Mouse (Mus musculus): ENCODE results near the gene Tmem14c.
"Not testable (repeated sequence)": the region's sequence is repeated elsewhere in the genome, so short reads cannot be mapped to it uniquely, and the experiment has no call there.

The Tmem14c gene

DNA sequence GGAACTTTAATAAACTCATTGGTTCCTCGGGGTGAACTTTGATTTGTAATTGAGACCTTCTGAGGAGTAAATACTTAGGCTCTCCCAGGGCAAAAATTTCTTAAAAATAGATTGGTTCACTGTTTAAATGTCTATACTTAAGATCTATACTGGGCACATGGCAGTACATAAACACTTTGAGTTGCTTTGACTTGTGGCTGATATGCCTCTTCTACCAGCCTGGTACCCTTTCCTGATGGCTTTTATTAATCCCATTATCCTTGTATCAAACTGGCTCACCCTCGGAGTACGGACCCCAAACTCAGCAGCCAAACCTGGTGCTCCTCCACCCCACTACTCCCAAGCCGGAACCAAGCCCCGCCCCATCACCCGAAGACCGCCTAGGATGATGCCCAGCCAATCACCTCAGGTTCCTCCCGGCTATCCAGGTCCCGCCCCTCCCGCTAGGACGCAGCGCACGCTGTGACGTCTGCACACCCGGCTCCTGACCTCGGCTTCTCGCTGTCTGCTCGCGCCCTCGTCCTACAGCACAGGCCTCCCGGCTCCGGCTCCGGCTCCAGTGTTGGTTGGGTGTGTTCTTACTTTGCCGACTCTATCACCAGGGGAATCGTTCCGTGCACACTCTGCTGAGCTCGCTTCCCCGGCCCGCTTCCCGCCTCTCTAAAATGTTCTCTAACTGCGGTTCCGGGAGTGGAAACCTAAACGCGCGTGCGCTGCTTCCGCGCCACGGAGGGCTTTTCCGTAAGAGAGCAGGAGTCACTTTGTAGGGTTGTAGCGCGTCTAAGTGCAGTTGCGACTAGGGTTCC is at the start of gene Tmem14c:
TSS of gene Tmem14c (plus strand) at position 464 of the 806 bp plus-strand sequence.
- DNase-seq (ENCODE audit: extremely low spot score) = peak; percentile 94

DNA sequence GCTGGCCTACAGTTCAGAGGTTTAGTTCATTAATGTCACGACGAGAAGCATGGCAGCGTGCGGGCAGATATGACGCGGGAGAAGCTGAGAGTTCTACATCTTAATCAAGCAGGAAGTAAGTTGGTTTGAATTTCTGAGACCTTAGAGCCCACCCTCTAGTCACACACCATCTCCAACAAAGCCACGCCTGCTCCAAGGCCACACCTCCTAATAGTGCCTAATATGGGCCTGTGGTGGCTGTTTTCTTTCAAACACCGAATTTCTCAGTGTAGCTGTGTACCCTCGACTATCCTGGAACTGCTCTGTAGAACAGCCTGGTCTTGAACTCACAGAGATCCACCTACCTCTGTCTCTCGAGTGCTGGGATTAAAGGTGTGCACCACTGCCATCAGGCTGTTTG is 48.5 kb upstream of the Tmem14c start:
- no peak for DNase-seq (ENCODE audit: extremely low spot score)

DNA sequence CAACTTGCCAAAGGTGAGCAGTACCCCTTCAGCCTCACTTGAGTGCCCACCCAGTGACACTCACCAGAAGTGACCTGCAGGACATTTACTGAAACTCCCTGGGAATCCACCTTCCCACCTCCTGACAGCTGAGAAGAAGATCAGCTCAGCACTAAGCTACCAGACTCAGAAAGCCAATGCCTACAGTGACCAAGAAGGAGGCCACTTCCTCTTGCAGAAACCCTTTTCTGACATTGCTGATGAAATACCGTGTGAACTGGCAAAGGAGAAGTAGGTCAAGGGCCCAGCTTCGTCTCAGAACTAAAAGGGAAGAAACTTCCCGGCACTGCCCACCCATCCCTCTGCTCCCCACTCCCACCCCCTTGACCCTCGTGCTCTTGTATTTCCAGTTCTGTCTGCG is 47.5 kb upstream of the Tmem14c start:
- no peak for DNase-seq (ENCODE audit: extremely low spot score)

DNA sequence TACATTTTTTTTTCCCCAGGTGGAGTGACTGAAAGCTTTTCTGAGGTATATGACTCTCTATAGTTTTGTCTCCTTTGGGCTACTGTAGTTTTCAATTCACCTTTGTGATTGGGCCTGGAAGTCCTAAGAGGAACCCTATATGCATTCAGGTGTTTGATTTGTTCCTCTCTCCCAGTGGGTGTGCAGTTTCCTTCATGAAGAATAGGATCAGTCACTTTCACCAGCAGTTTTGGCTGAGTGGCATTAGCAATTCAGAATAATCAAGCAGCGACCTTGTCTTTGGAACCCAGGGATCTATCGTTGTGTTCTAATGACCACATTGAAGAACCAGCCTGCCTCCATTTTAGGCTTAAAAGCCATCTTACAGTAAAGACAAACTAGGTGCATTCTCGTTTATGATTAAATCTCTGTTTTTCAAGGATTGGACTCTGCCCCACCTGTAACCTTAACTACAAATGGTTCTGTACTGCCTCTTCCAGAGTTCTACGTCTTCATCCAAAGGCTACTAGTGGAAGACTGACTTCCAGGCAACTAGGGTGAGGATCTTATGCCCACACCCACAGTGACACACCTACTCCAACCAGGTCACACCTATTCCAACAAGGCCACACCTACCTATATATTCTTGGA is 46.2 kb upstream of the Tmem14c start:
- DNase-seq (ENCODE audit: extremely low spot score) = no peak

DNA sequence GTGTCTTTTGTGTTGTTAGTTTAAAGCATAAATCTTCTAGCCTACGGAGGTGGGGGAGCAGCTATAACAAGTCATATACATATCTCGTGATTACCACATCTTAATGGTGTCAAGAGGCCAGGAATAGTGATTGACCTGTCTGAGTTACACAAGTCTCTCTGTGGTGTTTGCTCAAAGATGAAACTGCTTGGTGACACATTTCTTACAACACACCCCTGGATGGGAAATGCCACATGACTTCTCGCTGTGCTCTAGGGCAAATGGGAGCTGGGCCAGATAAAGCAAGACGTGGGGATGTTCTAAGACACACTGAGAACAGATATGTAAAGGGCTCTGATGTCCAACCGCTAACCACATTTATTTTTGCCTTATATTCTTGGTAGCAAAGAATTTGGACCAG is 44.8 kb upstream of the Tmem14c start:
- DNase-seq (ENCODE audit: extremely low spot score) = no peak

DNA sequence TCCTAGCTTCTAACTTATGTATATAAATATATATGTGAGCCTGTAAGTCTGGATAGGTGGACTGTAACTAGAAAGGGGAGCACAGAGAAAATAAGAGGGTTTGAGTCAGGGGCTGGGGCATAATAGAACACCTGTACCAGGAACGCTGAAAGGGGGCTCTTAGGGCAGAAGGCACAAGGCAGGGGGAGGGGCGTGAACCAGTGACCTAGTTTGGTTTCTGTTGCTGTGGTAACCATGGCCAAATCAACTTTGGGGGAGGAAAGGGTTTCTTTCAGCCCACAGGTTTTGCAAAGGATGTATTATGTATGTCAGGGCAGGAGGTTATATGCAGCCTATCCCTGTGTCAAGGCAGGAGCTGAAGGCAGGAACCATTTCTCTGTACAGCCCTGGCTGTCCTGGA is 44.3 kb upstream of the Tmem14c start:
- no peak for DNase-seq (ENCODE audit: extremely low spot score)

DNA sequence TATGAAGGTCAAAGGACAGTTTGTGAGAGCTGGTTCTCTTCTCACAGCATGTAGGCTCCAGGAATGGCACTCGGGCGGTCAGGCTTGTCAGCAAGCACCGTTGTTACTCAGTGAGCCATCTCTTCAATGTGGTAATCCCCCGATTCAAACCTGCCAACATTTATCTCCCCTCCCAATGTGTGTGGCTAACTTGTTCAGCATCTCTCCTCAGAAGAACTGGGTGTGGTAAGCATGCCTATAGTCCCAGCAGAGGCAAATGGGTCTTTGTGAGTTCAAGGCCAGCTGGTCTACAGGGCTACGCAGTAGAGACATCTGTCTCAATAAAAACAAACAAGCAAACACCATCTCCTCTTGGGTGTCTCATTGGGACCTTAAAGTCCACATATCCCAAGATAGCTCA is 43.1 kb upstream of the Tmem14c start:
- DNase-seq (ENCODE audit: extremely low spot score) = no peak

DNA sequence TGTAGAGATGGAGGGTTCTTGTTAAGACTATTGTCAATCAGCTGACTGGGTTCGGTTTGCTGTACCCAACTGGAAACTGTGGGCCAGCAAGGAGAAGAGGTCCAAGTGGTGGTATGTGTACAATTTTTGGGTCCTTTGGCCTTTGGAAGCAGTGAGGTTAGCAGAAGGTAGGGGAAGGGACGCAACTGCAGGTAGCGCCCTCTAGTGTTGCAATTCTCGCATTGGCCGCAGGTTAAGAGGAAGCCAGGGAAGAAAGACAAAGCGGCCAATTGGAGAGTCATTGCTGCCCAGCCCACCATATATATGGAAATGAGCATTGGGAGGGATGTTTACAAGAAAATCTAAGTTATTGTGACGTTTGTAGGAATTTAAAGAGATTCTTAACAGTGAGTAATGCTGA is 38.5 kb upstream of the Tmem14c start:
- peak; percentile 55 for DNase-seq (ENCODE audit: extremely low spot score)

DNA sequence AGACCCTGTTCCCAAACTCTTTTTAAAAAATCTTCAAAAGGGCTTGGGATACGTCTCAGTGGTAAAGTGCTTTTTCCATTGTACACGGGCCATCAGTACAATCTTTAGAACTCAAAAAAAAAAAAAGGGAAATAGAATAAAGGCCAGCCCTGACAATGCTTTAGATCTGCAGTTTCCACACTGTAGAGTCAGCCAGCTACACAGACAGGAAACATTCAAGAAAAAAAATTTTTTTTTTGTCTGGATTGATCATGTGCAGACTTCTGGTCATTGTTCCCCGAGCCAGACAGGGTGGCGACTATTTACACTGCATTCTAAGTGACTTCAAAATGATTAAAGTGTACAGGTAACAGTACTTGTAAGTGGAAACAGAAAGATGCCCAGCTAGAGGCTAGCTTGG is 37.4 kb upstream of the Tmem14c start:
- DNase-seq (ENCODE audit: extremely low spot score) = no peak

DNA sequence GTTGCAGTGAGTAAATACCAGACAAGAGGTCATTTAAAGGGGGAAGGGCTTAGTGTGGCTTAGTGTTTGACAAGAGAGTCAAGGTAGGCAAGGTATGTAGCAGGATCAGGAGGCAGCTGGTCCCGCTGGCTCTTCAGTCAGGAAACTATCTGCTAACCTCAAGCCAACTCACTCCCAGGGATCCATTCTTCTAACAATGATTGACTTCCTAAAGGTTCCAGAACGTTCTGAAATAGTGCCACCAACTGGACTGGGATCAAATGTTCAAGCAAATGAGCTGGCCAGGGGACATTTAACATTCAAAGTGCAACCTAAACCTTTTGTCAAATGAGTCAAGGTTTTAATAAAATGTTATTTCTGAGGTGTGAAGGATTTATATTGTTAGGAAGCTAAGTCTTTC is 36.8 kb upstream of the Tmem14c start:
- DNase-seq (ENCODE audit: extremely low spot score) = no peak

DNA sequence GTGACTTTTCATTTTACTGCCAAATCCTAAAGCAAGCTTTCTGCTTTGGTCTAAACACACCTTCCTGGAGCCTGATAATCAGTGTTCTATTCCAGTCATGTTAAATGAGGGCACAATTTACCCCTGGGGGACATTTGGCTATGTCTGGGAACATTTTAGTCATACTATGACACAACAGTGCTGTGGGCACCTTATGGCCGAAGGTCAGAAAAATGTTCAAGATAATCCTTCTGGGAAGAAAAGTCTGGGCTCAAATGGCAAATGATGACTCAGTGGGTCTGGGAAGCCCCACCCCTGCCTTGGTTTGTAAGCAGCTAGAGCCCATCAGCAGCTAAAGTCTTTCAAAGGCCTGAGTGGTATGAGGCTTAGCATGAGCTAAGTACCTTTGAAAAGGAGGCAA is 33.3 kb upstream of the Tmem14c start:
- DNase-seq (ENCODE audit: extremely low spot score) = no peak

DNA sequence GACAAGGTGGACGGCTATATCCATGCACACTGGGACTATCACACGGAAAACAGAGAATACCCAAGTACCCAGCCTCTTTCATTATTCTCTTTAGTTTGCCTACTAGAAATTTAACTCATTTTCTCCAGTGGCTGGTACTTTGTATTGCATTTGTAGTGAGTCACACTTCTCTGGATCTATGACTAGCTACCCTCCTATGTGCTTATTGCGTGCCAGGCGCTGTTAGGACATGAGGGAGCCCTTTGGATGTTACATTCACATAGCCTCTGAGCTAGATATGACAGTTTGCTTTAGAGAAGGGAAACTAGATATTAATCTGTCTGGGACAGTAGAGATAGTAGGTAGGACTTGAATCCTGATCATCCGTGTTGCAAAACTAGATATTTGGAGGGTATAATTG is 30.0 kb upstream of the Tmem14c start:
- no peak for DNase-seq (ENCODE audit: extremely low spot score)

DNA sequence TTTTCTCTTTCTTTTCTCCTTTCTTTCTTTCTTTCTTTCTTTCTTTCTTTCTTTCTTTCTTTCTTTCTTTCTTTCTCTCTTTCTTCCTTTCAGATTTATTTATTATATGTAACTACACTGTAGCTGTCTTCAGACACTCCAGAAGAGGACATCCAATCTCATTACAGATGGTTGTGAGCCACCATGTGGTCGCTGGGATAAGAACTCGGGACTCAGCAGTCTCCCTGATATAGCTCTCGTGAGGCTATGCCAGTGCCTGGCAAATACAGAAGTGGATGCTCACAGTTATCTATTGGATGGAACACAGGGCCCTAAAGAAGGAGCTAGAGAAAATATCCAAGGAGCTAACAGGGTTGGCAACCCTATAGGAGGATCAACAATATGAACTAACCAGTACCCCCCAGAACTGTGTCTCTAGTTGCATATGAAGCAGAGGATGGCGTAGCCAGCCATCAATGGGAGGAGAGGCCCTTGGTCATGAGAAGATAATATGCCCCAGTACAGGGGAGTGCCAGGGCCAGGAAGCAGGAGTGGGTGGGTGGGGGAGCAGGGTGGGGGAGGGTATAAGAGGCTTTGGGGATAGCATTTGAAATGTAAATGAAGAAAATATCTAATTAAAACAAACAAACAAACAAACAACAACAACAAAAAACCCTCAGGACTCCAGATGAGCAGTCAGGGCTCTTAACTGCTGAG is 28.3 kb upstream of the Tmem14c start:
- DNase-seq (ENCODE audit: extremely low spot score) = not testable (repeated sequence)

DNA sequence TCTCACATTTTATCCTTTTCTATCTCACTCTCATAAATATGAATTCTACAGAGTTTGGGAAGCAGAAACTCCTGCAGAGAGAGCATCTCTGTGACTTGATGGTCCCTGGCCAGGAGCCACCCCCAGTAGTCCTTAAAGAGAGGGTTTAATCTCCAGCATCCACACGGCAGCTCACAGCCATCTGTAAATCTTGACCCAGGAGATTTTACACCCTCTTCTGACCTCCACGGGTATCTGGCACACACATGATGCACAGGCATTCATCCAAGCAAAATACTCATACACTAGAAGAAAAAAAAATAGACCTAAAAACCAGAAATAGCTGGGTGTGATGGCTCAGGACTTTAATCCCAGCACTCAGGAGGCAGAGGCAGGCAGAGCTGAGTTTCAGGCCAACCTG is 27.7 kb upstream of the Tmem14c start:
- DNase-seq (ENCODE audit: extremely low spot score) = no peak

DNA sequence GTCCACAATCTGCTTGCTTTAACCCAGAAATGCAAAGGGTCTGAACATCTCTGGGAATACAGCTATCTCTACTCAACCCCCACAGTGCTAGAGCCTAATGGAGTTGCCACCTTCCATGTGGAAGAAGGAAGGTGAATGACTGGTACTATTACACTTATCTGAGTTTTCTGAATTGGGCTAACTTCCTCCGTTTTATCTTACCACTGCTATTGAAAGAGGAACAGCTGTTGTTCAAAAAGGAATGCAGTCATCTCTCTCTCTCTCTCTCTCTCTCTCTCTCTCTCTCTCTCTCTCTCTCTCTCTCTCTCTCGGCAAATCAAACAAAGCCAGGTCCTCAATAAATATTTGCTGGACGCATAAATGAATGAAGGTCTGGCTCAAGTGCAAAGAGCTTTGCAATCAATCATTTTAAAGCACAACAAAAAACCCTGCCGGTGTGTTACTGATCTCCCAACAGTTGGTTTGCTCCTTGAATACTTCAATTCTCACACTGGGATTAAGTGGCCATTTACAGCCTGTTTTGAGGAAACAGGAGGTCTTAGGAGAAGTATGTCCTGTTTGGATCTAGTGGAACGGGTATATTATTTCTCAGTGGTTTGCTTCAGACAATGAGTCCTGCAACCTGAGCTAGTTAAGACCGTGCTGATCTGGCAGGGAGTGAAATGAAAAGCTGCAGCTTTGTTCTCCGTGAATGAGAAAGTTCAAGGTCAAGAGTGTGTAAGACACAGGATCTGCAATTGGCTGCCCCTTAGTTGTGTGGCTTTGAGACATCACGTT is 21.4 kb upstream of the Tmem14c start:
- DNase-seq (ENCODE audit: extremely low spot score) = no peak

DNA sequence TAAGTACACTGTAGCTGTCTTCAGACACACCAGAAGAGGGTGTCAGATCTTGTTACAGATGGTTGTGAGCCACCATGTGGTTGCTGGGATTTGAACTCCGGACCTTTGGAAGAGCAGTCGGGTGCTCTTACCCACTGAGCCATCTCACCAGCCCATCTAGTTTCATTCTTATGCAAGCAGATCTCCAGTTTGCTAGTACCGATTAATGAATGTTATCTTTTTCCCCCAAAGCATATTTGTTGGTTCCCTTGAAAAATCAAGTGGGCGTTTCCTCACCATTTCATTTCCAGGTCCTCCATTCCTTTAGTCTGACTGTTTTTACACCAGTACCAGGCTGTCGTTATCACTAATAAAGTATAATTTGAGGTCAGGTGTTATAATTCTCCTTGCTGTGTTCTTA is 17.6 kb upstream of the Tmem14c start:
- DNase-seq (ENCODE audit: extremely low spot score) = not testable (repeated sequence)

DNA sequence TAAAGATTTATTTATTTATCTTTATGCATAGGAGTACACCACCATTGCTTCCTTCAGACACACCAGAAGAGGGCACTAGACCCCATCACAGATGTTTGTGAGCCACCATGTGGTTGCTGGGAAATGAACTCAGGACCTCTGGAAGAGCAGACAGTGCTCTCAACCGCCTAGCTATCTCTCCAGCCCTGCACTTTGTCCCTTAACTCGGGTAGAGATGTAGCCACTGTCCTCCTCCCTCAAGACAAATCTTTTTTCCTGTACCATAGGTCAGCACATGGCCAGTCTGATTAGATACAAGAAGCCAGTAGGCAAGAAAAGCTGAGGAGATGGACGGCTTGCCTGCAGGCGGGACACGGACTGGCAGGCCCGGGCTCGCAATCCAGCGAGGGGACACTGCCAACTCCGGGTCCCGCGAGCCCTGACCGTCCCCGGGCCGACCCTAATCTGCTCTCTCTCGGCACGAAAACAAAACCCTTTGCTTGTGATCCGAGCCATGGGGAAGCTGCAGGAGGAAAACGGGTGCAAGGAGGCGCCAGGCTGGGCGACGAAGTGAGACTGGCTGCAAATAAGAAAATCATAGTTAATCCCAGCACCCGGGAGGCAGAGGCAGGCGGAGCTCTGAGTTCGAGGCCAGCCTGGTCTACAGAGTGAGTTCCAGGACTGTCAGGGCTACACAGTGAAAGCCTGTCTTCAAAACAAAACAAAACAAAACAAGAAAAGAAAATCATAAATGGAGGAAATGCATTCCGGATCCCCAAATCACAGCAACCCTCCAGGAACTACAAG is 15.8 kb upstream of the Tmem14c start:
- peak; percentile 53 for DNase-seq (ENCODE audit: extremely low spot score)

DNA sequence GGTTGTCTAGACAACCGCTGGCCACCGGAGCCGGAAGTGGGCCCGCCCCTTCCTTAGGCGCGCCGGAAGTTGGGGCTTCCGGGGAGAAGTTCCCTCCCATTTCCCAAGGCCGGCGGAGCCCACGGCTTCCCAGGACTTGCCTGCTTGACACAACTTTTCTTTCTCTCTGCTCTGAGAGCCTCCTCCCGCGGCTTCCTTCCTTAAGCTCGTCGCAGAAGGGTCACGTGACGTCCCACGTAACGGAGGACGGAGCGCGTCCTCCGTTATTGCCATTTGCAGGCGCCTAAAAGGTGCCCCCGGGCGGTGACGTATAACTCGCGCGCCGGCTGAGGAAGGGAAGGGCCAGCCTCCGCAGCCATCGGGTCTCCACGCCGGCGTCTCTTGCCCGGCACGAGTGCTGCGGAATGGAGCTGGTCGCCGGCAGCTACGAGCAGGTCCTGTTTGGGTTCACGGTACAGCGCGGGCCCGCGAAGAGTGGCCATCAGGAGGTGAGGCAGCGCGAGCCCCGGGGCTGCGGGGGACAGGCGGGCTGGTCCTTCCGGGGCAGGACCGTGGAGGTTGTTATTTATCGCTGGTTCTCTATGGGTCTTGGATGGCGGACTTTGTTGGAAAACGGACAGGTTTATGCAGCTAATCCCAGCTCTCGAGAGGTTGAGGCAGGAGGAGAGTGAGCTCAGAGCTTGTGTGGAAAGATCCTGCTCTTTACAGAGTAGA is 15.0 kb upstream of the Tmem14c start, which contains the start of gene Pak1ip1:
TSS of gene Pak1ip1 (plus strand) at position 98 of the 714 bp plus-strand sequence.
- DNase-seq (ENCODE audit: extremely low spot score) = peak; percentile 95

DNA sequence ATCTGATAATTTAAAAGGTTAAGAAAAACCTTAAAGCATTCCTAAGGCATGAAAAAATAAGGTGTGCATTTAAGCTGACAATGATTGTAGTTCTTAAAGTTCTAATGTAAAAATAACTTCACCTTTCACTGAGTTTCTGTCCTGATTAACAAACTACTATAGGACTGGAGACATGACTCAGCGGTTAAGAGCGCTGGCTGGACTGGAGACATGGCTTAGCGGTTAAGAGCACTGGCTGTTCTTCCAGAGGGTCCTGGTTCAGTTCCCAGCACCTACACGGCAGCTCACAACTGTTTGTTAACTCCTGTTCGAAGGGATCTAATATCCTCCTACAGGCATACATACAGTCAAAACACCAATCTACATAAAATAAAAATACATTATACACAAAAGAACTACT is 14.1 kb upstream of the Tmem14c start:
- DNase-seq (ENCODE audit: extremely low spot score) = no peak

DNA sequence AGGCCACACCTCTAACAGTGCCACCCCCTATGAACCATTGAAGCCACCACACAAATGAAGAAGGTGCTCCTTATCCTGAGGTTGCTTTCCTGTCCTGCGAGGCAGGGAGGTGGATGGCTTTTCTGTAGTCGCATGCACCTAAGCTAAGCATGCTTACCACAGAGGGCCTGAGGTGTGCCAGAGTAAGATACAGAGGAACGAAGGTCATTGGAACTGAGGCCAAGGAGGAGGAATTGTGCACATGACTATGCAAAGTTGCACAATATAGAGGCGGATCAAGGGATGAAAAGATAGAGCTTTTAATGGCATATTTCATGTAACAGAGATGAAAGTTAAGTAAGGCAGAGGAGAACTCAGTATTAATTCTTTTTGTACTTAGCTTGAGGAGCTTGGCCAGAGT is 9.8 kb upstream of the Tmem14c start:
- DNase-seq (ENCODE audit: extremely low spot score) = no peak

DNA sequence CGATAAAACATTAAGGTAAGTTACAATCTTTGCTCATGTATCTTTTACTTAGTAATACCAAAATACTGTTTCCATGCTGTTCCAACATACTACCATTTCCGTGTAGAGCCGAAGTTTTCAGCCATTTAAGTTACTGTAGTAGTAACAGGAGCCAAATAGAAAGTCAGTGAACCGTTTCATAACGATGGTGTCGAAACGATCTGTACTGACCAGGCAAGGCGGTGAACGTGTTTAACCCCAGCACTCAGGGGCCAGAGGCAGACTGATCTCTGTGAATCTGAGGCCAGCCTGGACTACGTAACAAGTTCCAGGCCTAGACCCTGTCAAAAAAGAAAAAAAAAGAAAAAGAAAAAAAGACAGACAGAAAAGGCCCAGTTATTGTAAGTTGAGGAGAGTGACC is 7.8 kb upstream of the Tmem14c start:
- DNase-seq (ENCODE audit: extremely low spot score) = no peak

Data from embryo, embryonic 9.5 days (tissue).